Mouse (Mus musculus) mature B cell (primary cell): ENCODE measurements around the gene Sema3b.

Source experiments
- in situ Hi-C: fragments of 300-500 bp; cut with MboI; formaldehyde crosslinking; loops from 2 replicates; pipeline ENCODE4 v1.14.3; 2019

The Sema3b gene

DNA sequence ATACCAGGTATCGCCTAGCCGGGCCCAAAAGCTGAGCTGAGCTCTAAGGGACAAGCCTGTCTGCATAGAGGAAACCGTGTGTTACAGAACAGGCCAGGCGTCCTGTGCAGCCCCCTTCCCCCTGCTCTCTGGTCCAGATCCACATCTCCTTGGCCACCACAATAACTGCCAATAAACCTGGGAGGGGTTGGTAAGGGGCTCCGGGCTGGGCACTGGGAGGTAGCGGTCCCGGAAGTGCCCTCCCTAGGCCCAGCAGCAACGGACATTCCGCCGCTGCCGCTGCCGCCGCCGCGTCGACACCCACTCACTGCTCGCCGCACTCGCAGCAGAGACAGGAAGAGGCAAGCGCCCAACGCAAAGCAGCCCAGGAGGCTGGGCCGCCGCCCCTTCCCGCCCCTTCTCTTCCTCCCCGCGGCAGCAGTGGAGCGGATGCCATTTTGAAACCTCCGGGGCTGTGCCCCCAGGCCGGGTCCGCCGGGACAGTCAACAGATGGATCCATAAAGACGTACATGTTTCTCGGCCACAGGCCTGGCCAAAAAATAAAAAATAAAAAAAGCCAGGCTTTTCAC lies 24.1 kb upstream of the Sema3b start:
- in situ Hi-C loops: no loop called here

DNA sequence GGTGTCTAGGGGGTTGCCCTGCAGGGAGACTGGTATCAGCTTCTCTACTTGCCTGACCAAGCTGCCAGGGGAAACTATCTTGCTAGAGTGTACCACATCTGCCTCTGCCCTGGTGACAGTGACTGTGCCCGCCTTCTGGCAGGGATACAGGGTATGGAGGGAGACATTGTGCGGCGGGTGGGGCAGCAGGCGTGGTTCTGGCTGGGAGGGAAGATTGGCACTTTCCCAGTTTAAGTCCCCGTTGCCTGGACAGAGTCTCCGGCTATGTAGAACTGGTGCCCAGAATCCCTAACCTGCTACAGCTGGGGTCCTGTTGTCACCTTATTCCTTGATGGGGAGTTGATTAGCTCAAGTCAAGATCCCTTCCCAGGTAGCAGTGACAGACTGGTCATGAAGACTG lies 23.4 kb upstream of the Sema3b start:
- in situ Hi-C loops: no loop called here

GRCm38 (mm10) chr9:107631861-107632260 lies 22.8 kb upstream of the Sema3b start:
- in situ Hi-C loops: no loop called here

GRCm38 (mm10) chr9:107631311-107631826 lies 22.3 kb upstream of the Sema3b start:
- in situ Hi-C loops: no loop called here

- in situ Hi-C loops: no loop called here
Measured at GRCm38 (mm10) chr9:107630576-107630975, 21.5 kb upstream of the Sema3b start.

DNA sequence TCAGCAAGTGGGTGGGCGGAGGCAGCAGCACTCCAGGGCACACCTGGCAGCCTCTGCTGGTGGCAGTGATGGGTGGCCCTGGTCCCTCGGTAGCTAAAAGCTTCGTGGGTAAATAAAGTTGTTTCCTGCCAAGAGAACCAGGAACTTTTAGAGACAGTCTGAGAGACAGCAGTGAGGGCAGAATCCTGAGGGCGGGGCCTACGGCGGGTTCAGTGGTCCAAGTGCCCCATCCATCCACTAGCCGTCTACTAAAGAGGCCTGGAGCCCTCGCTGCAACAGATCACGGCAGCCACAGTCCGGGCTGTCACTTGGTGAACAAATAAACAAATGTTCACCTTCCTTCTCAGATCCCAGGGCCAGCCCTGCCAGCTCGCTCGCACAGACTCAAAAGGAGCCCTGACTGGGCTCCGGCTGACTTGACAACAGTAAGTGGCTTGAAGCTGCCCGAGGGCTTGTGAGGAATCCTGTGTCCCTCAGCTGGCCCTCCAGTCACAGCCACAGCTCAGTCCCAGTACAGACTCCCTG lies 20.9 kb upstream of the Sema3b start:
- in situ Hi-C loops: no loop called here

DNA sequence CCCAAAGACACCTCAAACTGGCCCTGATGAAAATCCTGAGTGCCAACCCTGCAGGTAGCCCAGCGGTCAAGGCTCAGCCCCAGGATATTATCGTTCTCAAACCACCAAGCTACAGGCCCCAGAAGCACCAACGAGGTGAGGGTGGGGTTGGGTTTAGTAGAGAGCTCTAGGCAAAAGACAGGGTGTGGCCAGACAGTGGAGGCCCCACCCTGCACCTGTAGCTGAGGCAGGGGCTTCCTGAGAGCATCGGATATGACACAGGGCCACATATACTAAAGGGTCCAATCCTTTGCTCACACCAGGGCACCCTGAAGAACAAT lies 20.3 kb upstream of the Sema3b start:
- in situ Hi-C loops: no loop called here

DNA sequence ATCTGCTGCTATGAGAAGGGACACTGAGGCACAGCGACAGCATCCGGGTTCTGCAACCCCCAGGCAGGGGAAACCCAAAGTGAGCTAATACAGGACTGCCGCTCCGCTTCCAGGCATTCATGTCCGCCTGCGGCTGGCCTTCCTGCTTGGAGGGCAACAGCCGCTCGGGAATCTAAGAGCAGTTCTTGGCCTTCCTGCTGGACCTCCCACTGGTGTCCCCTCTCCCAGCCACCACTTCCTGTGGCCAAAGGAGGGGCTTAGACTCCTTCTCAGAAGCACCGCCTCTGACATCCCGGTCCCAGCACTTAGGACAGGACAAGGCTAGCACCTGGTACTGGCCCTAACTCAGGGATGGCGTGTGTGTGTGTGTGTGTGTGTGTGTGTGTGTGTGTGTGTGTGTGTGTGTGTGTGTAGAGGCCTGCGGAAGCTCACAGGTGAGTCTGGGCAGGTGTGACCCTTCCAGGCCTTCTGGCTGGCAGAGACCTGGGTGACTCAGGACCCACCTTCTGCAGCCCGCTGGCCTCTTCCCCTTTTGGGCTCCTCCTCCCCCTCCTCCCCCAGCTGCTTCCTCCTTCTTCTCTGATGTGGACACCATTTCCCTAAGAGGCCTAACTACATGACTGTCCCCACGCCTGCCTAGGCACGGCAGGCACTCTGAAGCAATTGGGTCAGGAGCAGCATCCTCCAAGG lies 19.8 kb upstream of the Sema3b start:
- in situ Hi-C loops: no loop called here

- in situ Hi-C loops: no loop called here
Measured at GRCm38 (mm10) chr9:107627387-107628255, 18.6 kb upstream of the Sema3b start.

- in situ Hi-C loops: no loop called here
Measured at GRCm38 (mm10) chr9:107626844-107627277, 17.8 kb upstream of the Sema3b start.

DNA sequence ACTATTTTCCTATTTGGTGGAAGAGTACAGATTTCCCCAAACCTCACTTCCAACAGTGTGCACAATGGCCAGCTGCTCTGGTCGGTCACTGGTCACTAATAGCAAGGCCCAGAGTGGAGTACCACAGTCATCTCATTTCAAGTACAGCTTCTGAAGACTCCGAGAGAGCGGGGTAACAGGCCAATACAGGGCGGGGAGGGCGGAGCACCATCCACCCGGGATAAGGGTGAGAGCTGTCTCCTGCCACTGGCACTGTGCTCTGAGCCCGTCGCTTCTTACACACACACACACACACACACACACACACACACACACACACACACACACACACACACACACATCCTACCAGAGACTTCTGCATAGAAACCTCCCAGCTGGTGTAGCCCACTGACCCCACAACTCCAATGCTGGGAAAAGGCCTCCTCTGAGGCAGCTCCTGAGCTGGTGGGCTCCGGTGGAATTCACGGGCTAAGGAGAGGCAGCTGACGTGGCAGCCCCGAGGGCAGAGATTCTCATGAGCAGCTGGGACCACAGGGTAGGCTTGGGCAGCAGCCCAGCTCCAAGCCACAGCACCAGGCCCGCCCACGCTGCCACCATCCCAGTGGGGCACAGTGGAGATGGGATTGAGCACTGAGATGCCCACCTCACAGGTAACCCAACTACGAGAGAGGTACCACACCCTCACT lies 17.3 kb upstream of the Sema3b start:
- in situ Hi-C loops: no loop called here

GRCm38 (mm10) chr9:107625351-107626128 lies 16.5 kb upstream of the Sema3b start:
- in situ Hi-C loops: no loop called here

GRCm38 (mm10) chr9:107624951-107625350 lies 15.9 kb upstream of the Sema3b start:
- in situ Hi-C loops: no loop called here

DNA sequence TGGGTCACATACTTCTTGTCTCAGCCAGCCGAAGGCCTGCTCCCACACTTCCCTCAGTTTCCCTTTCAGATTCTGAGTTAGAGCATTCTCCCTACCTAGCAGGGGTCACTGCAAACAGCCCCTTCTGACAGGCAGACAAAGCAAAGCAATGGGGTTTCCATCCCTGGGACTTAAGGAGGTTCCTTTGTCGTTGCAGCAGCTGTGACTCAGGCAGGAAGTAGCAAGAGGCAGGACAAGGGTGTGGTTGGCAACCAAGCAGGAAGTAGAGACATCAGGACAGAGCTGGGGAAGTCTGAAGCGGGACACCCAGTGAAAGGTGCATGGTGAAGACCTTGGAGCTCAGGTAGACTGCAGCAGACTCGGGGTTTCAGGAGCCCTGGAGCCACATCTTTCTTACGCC lies 15.5 kb upstream of the Sema3b start:
- in situ Hi-C loops: no loop called here

DNA sequence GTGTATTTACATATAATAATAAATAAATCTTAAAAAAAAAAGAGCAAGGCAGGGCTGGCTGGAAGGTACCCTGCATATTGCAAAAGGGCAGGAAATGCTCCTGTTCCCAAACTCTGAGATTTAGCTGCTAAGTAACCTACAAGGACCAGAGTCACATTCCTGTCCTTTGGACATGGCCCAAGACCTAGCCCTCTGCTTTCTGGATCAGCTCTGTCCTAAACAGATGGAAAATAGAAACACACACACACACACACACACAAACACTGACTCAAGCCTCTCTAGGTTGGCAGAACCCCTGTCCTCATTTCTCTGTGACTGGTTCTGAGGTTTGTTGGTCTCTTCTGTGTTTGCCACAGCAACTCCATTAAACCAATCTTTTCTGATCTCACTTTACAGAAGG lies 11.9 kb upstream of the Sema3b start:
- in situ Hi-C loops: no loop called here

DNA sequence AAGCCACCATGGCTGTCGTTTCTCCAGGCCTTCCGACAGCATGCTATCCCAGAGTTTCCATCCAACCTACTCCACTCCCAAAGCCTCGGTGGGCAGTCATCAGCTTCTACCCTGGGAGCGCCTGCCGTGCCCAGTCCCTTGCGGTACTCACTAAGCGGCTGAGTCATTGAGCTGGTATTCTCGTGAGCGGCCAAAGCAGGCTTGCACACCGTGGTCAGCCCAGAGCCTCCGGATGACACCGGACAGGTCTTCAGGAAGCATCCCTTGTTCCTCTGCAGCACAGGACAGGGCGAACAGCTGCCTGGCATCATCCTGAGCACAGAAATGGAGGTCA lies 10.5 kb upstream of the Sema3b start:
- in situ Hi-C loops: no loop called here

DNA sequence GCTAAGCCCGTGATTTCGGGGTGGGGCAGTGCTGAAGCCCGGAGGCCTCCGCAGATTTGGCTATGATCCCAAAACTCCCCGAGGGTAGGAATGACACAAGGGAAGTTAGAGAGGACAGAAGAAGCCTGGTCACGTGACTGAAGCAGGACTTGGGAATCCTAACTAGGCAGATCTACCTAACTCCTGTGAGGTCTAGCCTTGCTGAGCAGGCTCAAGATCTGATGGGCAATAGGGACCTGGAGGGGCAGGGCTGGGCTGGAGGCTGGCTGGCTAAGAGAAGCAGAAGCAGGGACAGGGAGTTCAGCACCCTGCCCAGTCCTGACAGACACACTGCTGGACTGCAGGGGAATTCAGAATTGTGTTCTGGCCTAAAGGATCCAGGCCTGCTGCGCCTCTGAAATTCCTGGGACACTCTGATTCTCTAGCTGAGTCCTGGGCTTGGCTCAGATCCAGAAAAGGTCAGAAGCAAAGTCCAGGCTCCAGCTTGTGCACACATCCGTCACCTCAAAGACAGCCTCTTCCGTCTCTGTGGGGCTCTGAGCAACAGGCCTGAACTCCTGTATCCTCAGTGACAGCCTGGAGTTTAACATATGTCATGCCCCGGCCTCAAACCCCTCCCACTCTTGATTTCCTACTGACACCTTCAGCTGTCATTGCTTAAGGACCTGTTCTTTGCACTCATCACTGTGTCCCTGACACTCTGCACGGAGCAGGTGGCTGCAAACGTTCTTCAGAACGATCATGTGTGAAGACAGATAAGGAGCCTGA lies 9.9 kb upstream of the Sema3b start:
- in situ Hi-C loops: no loop called here

GRCm38 (mm10) chr9:107618098-107618497 lies 9.1 kb upstream of the Sema3b start:
- in situ Hi-C loops: no loop called here

DNA sequence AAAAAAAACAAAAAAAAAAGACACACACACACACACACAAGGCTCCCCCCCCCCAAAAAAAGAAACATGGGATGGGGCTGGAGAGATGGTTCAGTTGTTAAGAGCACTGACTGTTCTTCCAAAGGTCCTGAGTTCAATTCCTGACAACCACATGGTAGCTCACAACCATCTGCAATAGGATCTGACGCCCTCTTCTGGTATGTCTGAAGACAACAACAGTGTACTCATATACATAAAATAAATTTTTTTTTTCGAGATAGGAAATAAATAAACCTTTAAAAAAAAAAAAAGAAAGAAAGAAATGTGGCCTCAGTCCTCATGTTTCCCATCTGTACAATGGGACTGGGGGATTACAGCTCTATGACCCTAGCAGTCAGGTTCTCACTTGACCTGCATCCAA lies 8.4 kb upstream of the Sema3b start:
- in situ Hi-C loops: no loop called here

- in situ Hi-C loops: no loop called here
Measured at GRCm38 (mm10) chr9:107615035-107615434, 6.0 kb upstream of the Sema3b start.
